Mouse (Mus musculus) duodenum, adult 2 months (tissue): ENCODE data around the gene Apobec4. TPM values are rescaled to one million over a fixed set of nuclear protein-coding genes. Genes with fewer than 3 reads are reported as not detected.

Experiments used
- polyA plus RNA-seq: library from polyadenylated mRNA; depleted of rRNA; stranded (reverse); fragments of >200 nt; gene quantifications from 2 replicates; pipeline ENCODE4 v1.2.3, GENCODE M21; 2012; ENCODE audit warnings: low replicate concordance; rRNA removed

Apobec4 gene
- polyA plus RNA-seq = not detected in 2 replicates

GRCm38 (mm10) chr1:152750312-152750965 is at the start of gene Apobec4:
Apobec4 (plus strand) TSS chr1:152750551.

GRCm38 (mm10) chr1:152766032-152766772 is 15.9 kb downstream of the Apobec4 start, which contains the start of the genes Rgl1 and Arpc5:
Rgl1 (minus strand) TSS chr1:152766351.
Arpc5 (plus strand) TSS chr1:152766542.

GRCm38 (mm10) chr1:152799897-152800296 is 49.5 kb downstream of the Apobec4 start, which contains the start of gene Ncf2:
Ncf2 (plus strand) TSS chr1:152800194.

Other genes starting within 250 kb of the Apobec4 start
- gene Rgl1, start 15.8 kb downstream of the Apobec4 start, polyA plus RNA-seq = 1.7 and 1.8 TPM in 2 replicates
- gene Arpc5, start 16.0 kb downstream of the Apobec4 start, polyA plus RNA-seq = 18.3 and 33.8 TPM in 2 replicates
- 1.4 and 2.9 TPM in 2 replicates for gene Ncf2, start 49.6 kb downstream of the Apobec4 start, polyA plus RNA-seq
- gene Smg7, start 152.1 kb downstream of the Apobec4 start, polyA plus RNA-seq = 11.6 and 21.3 TPM in 2 replicates
- 0.28 and 0.91 TPM in 2 replicates for gene Nmnat2, start 204.4 kb downstream of the Apobec4 start, polyA plus RNA-seq